Mouse (Mus musculus) heart, embryonic 14.5 days (tissue): ENCODE results near the gene Cobll1. TPM values are rescaled to one million over a fixed set of nuclear protein-coding genes. Genes with fewer than 3 reads are reported as not detected.
"Not testable (repeated sequence)": the region's sequence is repeated elsewhere in the genome, so short reads cannot be mapped to it uniquely, and the experiment has no call there.

Experiments used
- ATAC-seq: fragments of 200-750 bp; cut with Nextera tagmentation; 2 replicates; pipeline ENCODE4 v1.8.0; 2017; ENCODE audit warnings: low read depth, moderate TSS enrichment; ENCODE audit not compliant: insufficient number of reproducible peaks, insufficient read depth, low FRiP score
- H3K27ac ChIP-seq, 2 experiments: fragments of 200-500 bp in 1 of 2; fragments of 300-500 bp in 1 of 2; sonication (generic) in 1 of 2; replicated peaks in 1 of 2; 2 replicates each; pipeline ENCODE4 v1.5.1; 2012 to 2014; ENCODE audit warnings: low read depth in 2 of 2, low read length in 2 of 2, control low read depth in 1 of 2, mild to moderate bottlenecking in 1 of 2, mixed read lengths in 1 of 2; ENCODE audit not compliant: control insufficient read depth in 1 of 2, insufficient read depth in 1 of 2
- H3K27me3 ChIP-seq: fragments of 300-500 bp; sonication (generic); 2 replicates; pipeline ENCODE4 v1.6.1; 2014; ENCODE audit warnings: mild to moderate bottlenecking, low read length, control low read depth; ENCODE audit not compliant: control insufficient read depth, insufficient read depth
- H3K36me3 ChIP-seq: fragments of 300-500 bp; sonication (generic); 2 replicates; pipeline ENCODE4 v1.6.1; 2014; ENCODE audit warnings: mild to moderate bottlenecking, control low read depth, low read length, mixed read lengths; ENCODE audit not compliant: control insufficient read depth, insufficient read depth
- H3K4me1 ChIP-seq, 2 experiments: fragments of 200-500 bp in 1 of 2; fragments of 300-500 bp in 1 of 2; sonication (generic) in 1 of 2; 2 replicates each; pipeline ENCODE4 v1.6.1; 2012 to 2014; ENCODE audit warnings: low read length in 2 of 2, control low read depth in 1 of 2, mixed read lengths in 1 of 2; ENCODE audit not compliant: control insufficient read depth in 2 of 2, insufficient read depth in 2 of 2
- H3K4me2 ChIP-seq: fragments of 300-500 bp; sonication (generic); 2 replicates; pipeline ENCODE4 v1.6.1; 2014; ENCODE audit warnings: mild to moderate bottlenecking, low read length
- H3K4me3 ChIP-seq, 2 experiments: fragments of 200-500 bp in 1 of 2; fragments of 300-500 bp in 1 of 2; sonication (generic) in 1 of 2; 2 replicates each; pipeline ENCODE4 v1.5.1; 2012 to 2014; ENCODE audit warnings: low read length in 2 of 2, mild to moderate bottlenecking in 2 of 2, control low read depth in 1 of 2, low read depth in 1 of 2, moderate library complexity in 1 of 2; ENCODE audit not compliant: control insufficient read depth in 1 of 2, insufficient read depth in 1 of 2
- H3K9ac ChIP-seq: fragments of 300-500 bp; sonication (generic); 2 replicates; pipeline ENCODE4 v1.6.1; 2014; ENCODE audit warnings: mild to moderate bottlenecking, low read length
- H3K9me3 ChIP-seq: fragments of 300-500 bp; sonication (generic); 2 replicates; pipeline ENCODE4 v1.6.1; 2016; ENCODE audit warnings: low read length, control low read depth; ENCODE audit not compliant: control insufficient read depth
- WGBS: fragments of 180-500 bp; shearing (Covaris S2); extraction: QIAGEN DNeasy Blood & Tissue Kit; methylation state at CpG from one replicate; pipeline ENCODE4 v1.1.7; 2014; 5-methylcytosine and 5-hydroxymethylcytosine counted together
- polyA plus RNA-seq: library from polyadenylated mRNA; unstranded; fragments of >200 nt; fragmentation: Nextera tagmentation; extraction: Ambion mirVana; gene quantifications from 2 replicates; pipeline ENCODE4 v1.2.1, GENCODE M21; 2014

Cobll1 gene
- polyA plus RNA-seq, 1 experiment from 2014 or later: 10.6 TPM

- Histone ChIP-seq H3K36me3 (no peaks in the 10 kb centered on the region), H3K4me1 (no peaks in the 10 kb centered on the region), H3K27me3 (no peaks in the 10 kb centered on the region), H3K27ac (no peak overlapping the region), H3K4me2 (no peak overlapping the region), H3K9me3 (no peaks in the 10 kb centered on the region), H3K9ac (no peak overlapping the region), H3K4me3 (no peak overlapping the region)
- 88% methylated on average over 6 of the region's 6 CpGs for WGBS
- no peak for ATAC-seq
Measured at GRCm38 (mm10) chr2:65268731-65269130, 29.5 kb upstream of the Cobll1 start.

- Histone ChIP-seq H3K27me3 (no peaks in the 10 kb centered on the region), H3K4me3 (no peak overlapping the region), H3K9ac (no peak overlapping the region), H3K4me1 (no peaks in the 10 kb centered on the region), H3K36me3 (no peaks in the 10 kb centered on the region), H3K27ac (no peak overlapping the region), H3K9me3 (no peaks in the 10 kb centered on the region), H3K4me2 (no peak overlapping the region)
- no peak for ATAC-seq
- WGBS: 78% methylated on average over 4 of the region's 4 CpGs
Measured at GRCm38 (mm10) chr2:65267834-65268233, 28.6 kb upstream of the Cobll1 start.

- 70% methylated on average over 5 of the region's 5 CpGs for WGBS
- Histone ChIP-seq H3K36me3 (no peaks in the 10 kb centered on the region), H3K27ac (no peak overlapping the region), H3K27me3 (no peaks in the 10 kb centered on the region), H3K9me3 (no peaks in the 10 kb centered on the region), H3K4me2 (no peak overlapping the region), H3K4me1 (no peaks in the 10 kb centered on the region), H3K4me3 (no peak overlapping the region), H3K9ac (no peak overlapping the region)
- ATAC-seq: no peak
Measured at GRCm38 (mm10) chr2:65266576-65267299, 27.5 kb upstream of the Cobll1 start.

- no peaks in the 10 kb centered on the region for H3K27me3 ChIP-seq
- H3K36me3 ChIP-seq: no peaks in the 10 kb centered on the region
- H3K4me2 ChIP-seq: no peak overlapping the region
- no peak for ATAC-seq
- no peak overlapping the region for H3K9ac ChIP-seq
- H3K27ac ChIP-seq: no peak overlapping the region
- H3K9me3 ChIP-seq: no peaks in the 10 kb centered on the region
- no peak overlapping the region for H3K4me3 ChIP-seq
- H3K4me1 ChIP-seq: no peaks in the 10 kb centered on the region
- WGBS: 72% methylated on average over 4 of the region's 4 CpGs
Measured at GRCm38 (mm10) chr2:65262251-65262650, 23.0 kb upstream of the Cobll1 start.

GRCm38 (mm10) chr2:65260828-65261227 lies 21.6 kb upstream of the Cobll1 start:
- WGBS: 68% methylated on average over 6 of the region's 6 CpGs
- ATAC-seq, H3K9me3 ChIP-seq, H3K9ac ChIP-seq, H3K27ac ChIP-seq, H3K4me1 ChIP-seq, H3K4me3 ChIP-seq, H3K4me2 ChIP-seq, H3K36me3 ChIP-seq, H3K27me3 ChIP-seq: not testable (repeated sequence)

GRCm38 (mm10) chr2:65260400-65260799 lies 21.2 kb upstream of the Cobll1 start:
- no peak for ATAC-seq

GRCm38 (mm10) chr2:65257446-65257845 lies 18.2 kb upstream of the Cobll1 start:
- Histone ChIP-seq H3K9me3 (no peaks in the 10 kb centered on the region), H3K36me3 (no peaks in the 10 kb centered on the region), H3K4me3 (no peak overlapping the region), H3K9ac (no peak overlapping the region), H3K27ac (no peak overlapping the region), H3K27me3 (no peaks in the 10 kb centered on the region), H3K4me2 (no peak overlapping the region), H3K4me1 (no peaks in the 10 kb centered on the region)
- no peak for ATAC-seq
- WGBS: 62% methylated on average over 2 of the region's 2 CpGs

More at GRCm38 (mm10) chr2:65260400-65260799, 21.2 kb upstream of the Cobll1 start:
- Histone ChIP-seq H3K4me3 (no peak overlapping the region), H3K9ac (no peak overlapping the region), H3K27ac (no peak overlapping the region), H3K4me1 (no peaks in the 10 kb centered on the region), H3K36me3 (no peaks in the 10 kb centered on the region), H3K4me2 (no peak overlapping the region), H3K9me3 (no peaks in the 10 kb centered on the region), H3K27me3 (no peaks in the 10 kb centered on the region)
- 76% methylated on average over 4 of the region's 4 CpGs for WGBS
